Mouse (Mus musculus) heart, adult 11 months (tissue): Measurements from ENCODE around the gene Dnah14.
A peak's percentile ranks its signal among the peaks of the same experiment; 100 is the strongest.

Experiments
- DNase-seq: peaks from one replicate; pipeline ENCODE4 v3.0.0; 2022

Gene Dnah14

GRCm38 (mm10) chr1:181856329-181856728 lies 280.0 kb downstream of the Dnah14 start:
- DNase-seq = no peak

- DNase-seq = peak; percentile 99
Observed at GRCm38 (mm10) chr1:181860659-181861058, 284.3 kb downstream of the Dnah14 start.

- DNase-seq = peak; percentile 64
Observed at GRCm38 (mm10) chr1:181861181-181861902, 285.0 kb downstream of the Dnah14 start.

- peak; percentile 83 for DNase-seq
Observed at GRCm38 (mm10) chr1:181862676-181863374, 286.5 kb downstream of the Dnah14 start.

GRCm38 (mm10) chr1:181863431-181863830 lies 287.1 kb downstream of the Dnah14 start:
- peak; percentile 58 for DNase-seq
